7 mouse cellular contexts compared by ENCODE assay signal in genomic region chr5:107167872-107168300, GRCm38 (mm10).
DNase-seq lines count a peak whose midpoint lies in the region; ATAC-seq and TF ChIP-seq lines count a peak whose summit lies in the region.

No protein-coding gene starts in this region.

- ATAC-seq in embryonic facial prominence, embryonic 12.5 days (ENCODE audit: insufficient number of reproducible peaks, insufficient read depth, low FRiP score, low TSS enrichment), result peak; percentile 78
- ATAC-seq in midbrain, embryonic 15.5 days (replicated peaks), result peak; percentile 83

- H3K4me1 ChIP-seq in brown adipose tissue, adult 24 weeks (ENCODE audit: control insufficient read depth, insufficient read depth, insufficient read length, low read length), result peaks cover 42% of the 10 kb centered on the region
- H3K4me1 ChIP-seq in embryonic facial prominence, embryonic 12.5 days, result peaks cover 47% of the 10 kb centered on the region
- H3K4me1 ChIP-seq in heart, adult 2 months (ENCODE audit: control insufficient read depth, insufficient read depth, low read length), result peaks cover 11% of the 10 kb centered on the region
- peaks cover 9% of the 10 kb centered on the region for H3K4me1 ChIP-seq in midbrain, embryonic 15.5 days

- no peaks in the 10 kb centered on the region for H3K27me3 ChIP-seq in embryonic facial prominence, embryonic 12.5 days
- no peaks in the 10 kb centered on the region for H3K27me3 ChIP-seq in heart, adult 2 months (ENCODE audit: control insufficient read depth, insufficient read depth, low read length)
- H3K27me3 ChIP-seq in midbrain, embryonic 15.5 days (replicated peaks), result no peaks in the 10 kb centered on the region

- no peaks in the 10 kb centered on the region for H3K9me3 ChIP-seq in embryonic facial prominence, embryonic 12.5 days
- no peaks in the 10 kb centered on the region for H3K9me3 ChIP-seq in midbrain, embryonic 15.5 days

- peak; percentile 64; the same call in 1 of the 2 replicates for TF ChIP-seq POLR2A in heart, adult 2 months (IDR thresholded peaks at IDR 0.05; ENCODE audit: insufficient read depth, low read depth, low read length)

- peak overlapping the region; percentile 11; the same call in 1 of the 2 replicates for H3K4me3 ChIP-seq in brown adipose tissue, adult 24 weeks (ENCODE audit: insufficient read depth, low read depth, low read length)
- no peak overlapping the region for H3K4me3 ChIP-seq in embryonic facial prominence, embryonic 12.5 days
- peak overlapping the region; percentile 38 for H3K4me3 ChIP-seq in heart, adult 2 months
- no peak overlapping the region for H3K4me3 ChIP-seq in midbrain, embryonic 15.5 days

- no peaks in the 10 kb centered on the region for H3K36me3 ChIP-seq in embryonic facial prominence, embryonic 12.5 days
- H3K36me3 ChIP-seq in heart, adult 2 months (ENCODE audit: control insufficient read depth, insufficient read depth, low read length), result peaks cover 2% of the 10 kb centered on the region
- no peaks in the 10 kb centered on the region for H3K36me3 ChIP-seq in midbrain, embryonic 15.5 days (replicated peaks)

- no peaks in the 10 kb centered on the region; the same call in 1 of the 2 replicates for H3K79me2 ChIP-seq in heart, adult 2 months (replicated peaks; ENCODE audit: control insufficient read depth, insufficient read depth, low read length)

- intact Hi-C loops in heart, adult 2 months (cut with DNase I), result loop anchor here (1.0 to 5.0 kb wide), 4 partner anchors 17 to 176 kb away; partner anchors contain the start of gene Tgfbr3
- intact Hi-C loops in left cerebral cortex, postnatal 10 days (cut with DNase I), result no loop called here

- peak overlapping the region; percentile 76 for H3K27ac ChIP-seq in brown adipose tissue, adult 24 weeks (replicated peaks; ENCODE audit: low read depth, low read length)
- peak overlapping the region; percentile 89 for H3K27ac ChIP-seq in embryonic facial prominence, embryonic 12.5 days
- H3K27ac ChIP-seq in heart, adult 2 months, result peak overlapping the region; percentile 94
- H3K27ac ChIP-seq in midbrain, embryonic 15.5 days, result peak overlapping the region; percentile 48; the same call in 1 of the 2 replicates

- H3K4me2 ChIP-seq in embryonic facial prominence, embryonic 12.5 days (replicated peaks), result peak overlapping the region; percentile 16; the same call in 1 of the 2 replicates
- H3K4me2 ChIP-seq in midbrain, embryonic 15.5 days, result peak overlapping the region; percentile 17

- peak; percentile 81 to 90 for DNase-seq in heart, adult 2 months
- DNase-seq in kidney, adult 11 months, result peak; percentile 87
- DNase-seq in left cerebral cortex, postnatal 10 days (ENCODE audit: extremely low spot score in 1 of 2, low spot score in 2 of 2), result peak; percentile 51 to 82
- peak; percentile 65 for DNase-seq in testis, postnatal 14 days (ENCODE audit: low spot score)

- WGBS in embryonic facial prominence, embryonic 12.5 days, result 20% methylated on average over 8 of the region's 8 CpGs
- WGBS in heart, adult 2 months, result 6% methylated on average over 8 of the region's 8 CpGs
- 30% methylated on average over 8 of the region's 8 CpGs for WGBS in midbrain, embryonic 15.5 days

- no peak for TF ChIP-seq CTCF in heart, adult 2 months (IDR thresholded peaks at IDR 0.05)

- no peak overlapping the region for H3K9ac ChIP-seq in embryonic facial prominence, embryonic 12.5 days
- no peak overlapping the region for H3K9ac ChIP-seq in heart, adult 2 months (ENCODE audit: low read depth, low read length)
- no peak overlapping the region for H3K9ac ChIP-seq in midbrain, embryonic 15.5 days

- TF ChIP-seq EP300 in heart, adult 2 months (IDR thresholded peaks at IDR 0.05; ENCODE audit: insufficient read depth, low read depth, low read length), result peak; percentile 93

Comparison
In these comparisons a context has a peak if more than half of its experiments do, and no peak if none do; other contexts are left out.
1. H3K4me3 ChIP-seq: peak in brown adipose tissue, adult 24 weeks (single experiment) and heart, adult 2 months (single experiment); none in embryonic facial prominence, embryonic 12.5 days (single experiment) and midbrain, embryonic 15.5 days (single experiment).
2. Peak in every context shown above with its lines, with median percentiles within 50 percentile points of each other: H3K27ac ChIP-seq and DNase-seq.